Mouse (Mus musculus) gastrocnemius, adult 18-20 months (tissue): ENCODE results near the gene Mroh3. TPM values are rescaled to one million over a fixed set of nuclear protein-coding genes. Genes with fewer than 3 reads are reported as not detected.
A peak's percentile ranks its signal among the peaks of the same experiment; 100 is the strongest.

Source experiments
- DNase-seq: peaks from one replicate; pipeline ENCODE4 v3.0.0; 2021; ENCODE audit warnings: low spot score
- long read RNA-seq, 2 experiments: library from polyadenylated mRNA; stranded (forward); transcript quantifications; one replicate each; pipeline ENCODE4 v2.0.0; 2021
- total RNA-seq, 2 experiments: library from RNA; stranded (reverse); gene quantifications; 2 replicates each; pipeline ENCODE4 v1.2.3; 2021

Gene Mroh3
- total RNA-seq = not detected
- long read RNA-seq, experiment 1 = 0 reads
- long read RNA-seq, experiment 2 = 0 reads

GRCm38 (mm10) chr1:136212803-136213202, at the start of gene Mroh3:
Gene Mroh3 (minus strand): TSS chr1:136212828.
- DNase-seq = peak; percentile 17

GRCm38 (mm10) chr1:136260635-136261238, 48.1 kb upstream of the Mroh3 start, which contains the start of gene Gpr25:
Gene Gpr25 (minus strand): TSS chr1:136260873.
- peak; percentile 3 for DNase-seq

- DNase-seq = peak; percentile 62
Observed at GRCm38 (mm10) chr1:136259893-136260634, 47.4 kb upstream of the Mroh3 start.

- DNase-seq = no peak
Observed at GRCm38 (mm10) chr1:136259543-136259892, 46.9 kb upstream of the Mroh3 start.

- DNase-seq = no peak
Observed at GRCm38 (mm10) chr1:136258495-136258894, 45.9 kb upstream of the Mroh3 start.

- no peak for DNase-seq
Observed at GRCm38 (mm10) chr1:136255657-136256056, 43.0 kb upstream of the Mroh3 start.

- DNase-seq = no peak
Observed at GRCm38 (mm10) chr1:136255174-136255573, 42.5 kb upstream of the Mroh3 start.

- no peak for DNase-seq
Observed at GRCm38 (mm10) chr1:136254503-136255065, 42.0 kb upstream of the Mroh3 start.

- no peak for DNase-seq
Observed at GRCm38 (mm10) chr1:136253472-136253871, 40.8 kb upstream of the Mroh3 start.

- DNase-seq = no peak
Observed at GRCm38 (mm10) chr1:136249662-136250061, 37.0 kb upstream of the Mroh3 start.

- no peak for DNase-seq
Observed at GRCm38 (mm10) chr1:136247393-136247792, 34.8 kb upstream of the Mroh3 start.

GRCm38 (mm10) chr1:136244469-136244868, 31.8 kb upstream of the Mroh3 start:
- no peak for DNase-seq

- no peak for DNase-seq
Observed at GRCm38 (mm10) chr1:136241801-136242200, 29.2 kb upstream of the Mroh3 start.

GRCm38 (mm10) chr1:136238495-136238894, 25.9 kb upstream of the Mroh3 start:
- no peak for DNase-seq

- no peak for DNase-seq
Observed at GRCm38 (mm10) chr1:136234595-136235092, 22.0 kb upstream of the Mroh3 start.

- DNase-seq = no peak
Observed at GRCm38 (mm10) chr1:136233892-136234594, 21.4 kb upstream of the Mroh3 start, which contains the start of gene Inava. Gene Inava (minus strand): TSS chr1:136234264.

- DNase-seq = no peak
Observed at GRCm38 (mm10) chr1:136232986-136233790, 20.6 kb upstream of the Mroh3 start.

GRCm38 (mm10) chr1:136232285-136232926, 19.8 kb upstream of the Mroh3 start:
- DNase-seq = no peak

- DNase-seq = no peak
Observed at GRCm38 (mm10) chr1:136231596-136231995, 19.0 kb upstream of the Mroh3 start.

- DNase-seq = no peak
Observed at GRCm38 (mm10) chr1:136230201-136230600, 17.6 kb upstream of the Mroh3 start.

- no peak for DNase-seq
Observed at GRCm38 (mm10) chr1:136229040-136229373, 16.4 kb upstream of the Mroh3 start.
